Mouse (Mus musculus) B cell, adult 2 months (primary cell): ENCODE results near the gene Pla2g10.
A peak's percentile ranks its signal among the peaks of the same experiment; 100 is the strongest.

Experiments
- DNase-seq, 2 experiments: peaks; one replicate each; pipeline ENCODE4 v3.0.0; 2022

Pla2g10 gene

DNA sequence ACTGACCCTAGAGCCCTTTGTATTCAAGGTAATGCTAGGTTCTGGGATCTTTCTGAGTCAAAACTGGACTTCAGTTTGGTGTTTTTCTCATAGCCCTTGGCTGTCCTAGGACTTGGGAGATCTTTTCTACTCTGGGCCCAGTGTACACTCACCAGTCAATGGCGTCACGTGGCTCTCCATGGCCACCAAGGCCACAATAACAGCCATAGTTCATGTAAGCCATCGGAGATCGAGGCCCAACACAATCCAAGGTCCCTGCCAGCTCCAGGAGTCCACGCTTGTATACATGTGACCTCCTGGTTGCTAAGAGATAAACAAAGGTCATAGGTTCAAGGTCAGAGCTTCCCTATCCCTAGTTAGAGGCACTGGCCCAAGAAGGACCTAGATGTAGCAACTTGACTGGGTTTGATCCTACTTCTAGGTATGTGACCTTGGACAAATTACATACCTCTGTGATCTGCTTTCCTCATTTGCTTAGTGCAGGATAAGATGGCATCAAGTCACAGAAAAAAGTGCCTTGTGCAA, 2.9 kb downstream of the Pla2g10 start:
- DNase-seq, result no peak

DNA sequence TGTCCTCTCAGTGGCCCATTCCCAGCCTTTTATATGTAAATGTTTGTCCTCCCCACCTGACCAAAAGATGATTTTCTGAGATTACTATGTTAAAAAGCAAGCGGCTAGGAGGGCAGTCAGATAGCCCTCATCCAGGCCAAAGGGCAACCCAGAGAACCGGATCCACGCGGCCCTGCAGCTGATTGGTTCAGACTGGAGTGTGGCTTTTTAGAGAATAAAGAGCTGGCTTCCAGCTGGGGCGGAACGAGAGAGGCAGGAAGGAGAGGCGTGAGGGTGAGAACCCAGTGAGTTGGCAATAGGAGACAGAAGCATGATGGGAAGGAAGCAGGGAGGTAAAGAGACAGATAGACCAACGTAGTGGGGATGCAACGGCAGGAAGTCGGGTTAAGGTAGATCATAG, 7.8 kb downstream of the Pla2g10 start:
- DNase-seq, result no peak

DNA sequence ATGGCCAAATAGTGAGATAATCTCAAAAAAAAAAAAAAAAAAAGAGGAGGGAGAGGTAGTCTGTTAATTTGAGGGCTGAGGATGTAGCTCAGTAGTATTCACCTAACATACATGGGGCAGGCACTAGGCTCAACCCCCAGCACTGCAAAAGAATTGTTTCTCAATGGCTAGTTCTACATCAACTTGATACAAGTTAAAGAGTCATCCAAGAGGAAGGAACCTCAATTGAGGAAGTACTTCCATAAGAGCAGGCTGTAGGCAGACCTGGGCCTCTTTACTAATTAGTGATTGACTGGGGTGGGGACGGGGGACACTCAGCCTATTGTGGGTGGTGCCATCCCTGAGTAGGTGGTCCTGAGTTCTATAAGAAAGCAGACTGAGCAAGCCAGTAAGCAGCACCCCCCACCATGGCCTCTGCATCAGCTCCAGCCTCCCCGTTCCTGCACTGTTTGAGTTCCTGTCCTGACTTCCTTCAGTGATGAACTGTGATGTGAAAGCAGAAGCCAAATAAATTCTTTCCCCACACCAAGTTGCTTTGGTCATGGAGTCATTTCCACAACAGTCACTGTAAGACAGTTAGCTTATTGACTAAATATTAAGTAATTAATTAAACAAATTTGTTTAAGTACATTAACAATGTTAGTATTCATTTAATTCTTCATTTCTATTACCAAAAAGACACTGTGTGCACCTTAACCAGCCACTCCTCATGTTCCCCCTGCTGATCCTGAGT, 13.8 kb downstream of the Pla2g10 start:
- DNase-seq, result no peak

DNA sequence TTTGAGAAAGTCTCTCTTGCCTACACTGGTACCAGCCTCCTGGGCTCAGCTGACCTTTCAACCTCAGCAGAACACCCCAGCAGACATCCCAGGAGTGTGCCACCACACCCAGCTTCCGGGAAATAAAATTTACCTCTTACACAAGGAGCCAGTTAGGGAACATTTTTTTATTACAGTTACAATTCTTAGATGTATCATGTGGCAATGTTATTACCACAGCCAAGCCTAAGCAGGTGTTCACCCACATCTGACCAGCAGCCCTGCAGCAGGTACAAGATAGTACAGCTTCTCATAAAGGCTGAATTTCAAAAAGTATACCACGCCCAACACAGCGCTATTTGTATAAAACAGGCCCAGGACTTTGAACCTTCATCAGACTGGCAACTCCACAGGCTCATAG, 15.9 kb downstream of the Pla2g10 start:
- no peak for DNase-seq

DNA sequence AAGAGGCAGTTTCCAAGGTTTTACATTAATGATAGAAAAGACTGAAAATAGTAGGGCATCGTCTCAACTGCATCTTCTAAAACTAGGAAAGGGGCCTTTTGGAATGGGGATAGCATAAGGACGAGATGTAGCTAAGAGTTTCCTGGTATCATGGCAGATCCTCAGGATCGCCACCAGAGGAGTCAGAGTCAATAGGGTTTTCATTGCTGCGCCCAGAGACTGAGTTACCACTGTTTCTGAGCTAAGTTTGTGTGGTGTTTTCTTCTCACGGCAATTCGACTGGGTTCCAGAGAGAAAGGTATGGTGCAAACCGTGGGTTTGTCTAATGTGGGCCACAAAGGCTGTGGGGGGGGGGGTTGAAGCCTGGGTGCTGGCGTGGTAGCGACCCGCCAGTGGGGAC, 26.1 kb downstream of the Pla2g10 start:
- no peak for DNase-seq

DNA sequence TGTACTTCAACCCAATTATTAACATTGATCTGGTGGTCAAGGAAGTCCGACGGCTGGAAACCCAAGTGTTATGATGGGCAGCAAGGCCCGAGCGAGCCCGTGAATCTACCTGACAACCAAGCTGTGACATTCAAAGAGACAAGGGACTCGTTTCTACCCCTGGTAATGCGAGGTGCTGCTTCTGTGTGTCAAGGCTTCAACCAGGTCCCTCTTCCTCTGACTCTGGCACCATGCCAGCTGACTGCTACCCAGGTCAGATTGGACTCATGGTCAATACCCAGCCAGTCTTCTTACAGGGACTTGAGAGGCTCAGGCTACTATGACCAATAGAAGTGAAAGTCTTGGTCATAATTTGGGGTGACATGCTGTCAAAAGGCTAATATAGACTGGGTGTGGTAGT, 28.6 kb downstream of the Pla2g10 start:
- DNase-seq, result no peak

DNA sequence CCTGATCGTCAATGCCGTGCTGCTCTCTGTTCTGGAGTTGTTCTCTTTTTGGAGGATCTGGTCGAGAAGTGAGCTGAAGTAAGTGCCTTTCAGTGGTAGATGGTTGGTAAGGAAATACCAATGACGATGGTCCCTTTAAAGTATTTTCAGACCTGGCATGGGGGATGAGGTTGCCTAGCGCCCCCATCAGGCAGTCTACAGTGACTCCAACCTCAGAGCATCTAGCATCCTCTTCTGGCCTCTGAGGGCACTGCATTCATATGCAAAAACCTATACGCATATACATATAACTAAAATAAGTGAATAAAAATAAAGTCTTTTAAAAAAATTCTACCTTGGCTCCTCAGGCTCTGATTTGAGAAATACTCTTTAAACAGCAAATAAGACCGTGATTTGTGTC, 31.8 kb downstream of the Pla2g10 start:
- DNase-seq, result peak; percentile 25 to 32

DNA sequence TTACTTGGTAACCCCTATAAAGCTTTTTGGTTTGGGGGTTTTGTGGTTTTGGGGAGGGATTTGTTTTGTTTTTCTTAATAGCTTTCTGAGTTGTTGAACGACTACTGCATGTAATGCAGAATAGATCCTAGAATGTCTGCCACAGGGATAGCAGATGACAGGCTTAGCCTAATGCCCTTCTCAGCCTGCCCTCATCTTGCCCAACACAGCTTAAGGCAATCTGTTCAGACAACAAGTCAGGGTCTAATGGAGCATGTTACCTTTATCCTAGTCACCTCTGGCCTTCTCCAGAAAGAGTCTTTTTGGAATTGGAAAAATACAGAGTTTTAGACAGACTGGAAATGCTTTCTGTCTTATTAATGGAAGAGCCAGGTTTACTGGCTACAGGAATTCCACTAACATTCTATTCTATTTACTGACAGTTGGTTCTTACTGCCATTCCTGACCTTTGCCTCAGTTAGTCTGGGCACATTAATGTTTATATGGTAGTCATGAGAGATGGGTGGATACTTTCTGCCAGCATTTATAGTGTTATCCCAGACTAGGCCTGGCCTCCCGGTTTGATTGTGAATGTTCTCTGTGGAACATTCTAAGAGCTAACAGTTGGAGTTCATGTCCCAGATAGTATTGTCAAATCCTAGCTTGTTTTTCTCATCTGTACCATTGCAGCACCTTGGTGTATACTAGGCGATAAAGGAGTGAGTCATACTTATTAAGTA, 52.0 kb downstream of the Pla2g10 start:
- DNase-seq, result no peak

DNA sequence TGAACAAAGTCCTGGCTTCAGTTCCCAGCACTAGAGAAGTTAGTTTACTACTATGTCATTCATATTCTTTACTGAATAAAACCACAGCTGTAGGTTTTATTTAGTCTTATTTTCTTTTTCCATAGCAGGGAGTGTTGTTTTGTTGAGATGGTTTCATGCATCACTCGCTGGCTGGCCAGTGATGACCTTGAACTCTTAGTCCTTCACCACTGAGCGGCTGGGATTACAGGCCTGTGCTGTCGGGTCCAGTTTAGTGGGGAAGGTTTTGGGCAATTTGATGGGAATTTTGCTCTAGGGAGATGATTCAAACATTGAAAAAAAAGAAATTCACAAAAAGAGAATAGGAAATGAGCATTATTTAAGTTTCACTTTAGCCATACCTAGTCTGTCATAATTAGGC, 56.3 kb downstream of the Pla2g10 start:
- no peak for DNase-seq

DNA sequence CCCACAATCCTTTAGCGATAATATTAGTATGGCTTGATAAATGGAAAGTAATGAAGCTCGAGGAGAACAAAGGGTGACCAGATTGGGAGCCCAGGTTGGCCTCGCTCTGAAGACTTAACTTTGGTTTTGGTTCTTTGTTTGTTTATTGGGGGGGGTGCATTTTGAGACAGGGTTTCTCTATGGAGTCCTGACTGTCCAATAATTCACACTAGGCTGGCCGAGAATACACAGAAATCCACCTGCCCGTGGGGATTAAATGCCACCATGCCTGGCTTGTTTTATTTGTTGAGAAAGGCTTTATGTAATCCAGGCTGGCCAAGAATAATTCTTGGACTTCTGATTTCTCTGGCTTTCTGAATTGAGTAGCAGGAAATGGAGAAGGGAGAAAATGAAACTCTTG, 57.7 kb downstream of the Pla2g10 start:
- DNase-seq, result no peak

DNA sequence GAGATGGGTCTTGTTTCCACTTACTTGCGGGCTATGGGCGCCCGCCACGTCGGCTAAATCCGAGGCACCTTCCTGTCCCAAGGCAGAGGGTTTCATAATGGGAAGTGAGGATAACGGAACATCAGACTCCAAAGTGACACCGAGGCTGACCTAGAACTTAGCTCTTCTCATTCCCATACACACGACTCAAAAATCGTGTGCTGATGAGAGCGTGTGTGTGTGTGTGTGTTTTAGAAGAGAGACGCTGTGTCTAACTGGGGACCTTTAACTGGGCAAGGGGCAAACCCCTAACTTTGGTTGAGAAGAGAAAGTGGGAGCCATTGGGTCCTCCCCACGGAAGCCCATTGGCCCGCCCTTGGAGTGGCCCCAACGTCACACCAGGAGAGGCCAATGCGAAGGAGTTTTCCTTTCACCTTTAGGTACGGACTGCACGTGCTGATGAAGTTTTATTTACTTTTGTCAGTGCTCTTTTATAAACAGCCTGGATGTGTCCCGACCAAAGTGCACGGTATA, 58.3 kb downstream of the Pla2g10 start:
- peak; percentile 75 to 80 for DNase-seq

DNA sequence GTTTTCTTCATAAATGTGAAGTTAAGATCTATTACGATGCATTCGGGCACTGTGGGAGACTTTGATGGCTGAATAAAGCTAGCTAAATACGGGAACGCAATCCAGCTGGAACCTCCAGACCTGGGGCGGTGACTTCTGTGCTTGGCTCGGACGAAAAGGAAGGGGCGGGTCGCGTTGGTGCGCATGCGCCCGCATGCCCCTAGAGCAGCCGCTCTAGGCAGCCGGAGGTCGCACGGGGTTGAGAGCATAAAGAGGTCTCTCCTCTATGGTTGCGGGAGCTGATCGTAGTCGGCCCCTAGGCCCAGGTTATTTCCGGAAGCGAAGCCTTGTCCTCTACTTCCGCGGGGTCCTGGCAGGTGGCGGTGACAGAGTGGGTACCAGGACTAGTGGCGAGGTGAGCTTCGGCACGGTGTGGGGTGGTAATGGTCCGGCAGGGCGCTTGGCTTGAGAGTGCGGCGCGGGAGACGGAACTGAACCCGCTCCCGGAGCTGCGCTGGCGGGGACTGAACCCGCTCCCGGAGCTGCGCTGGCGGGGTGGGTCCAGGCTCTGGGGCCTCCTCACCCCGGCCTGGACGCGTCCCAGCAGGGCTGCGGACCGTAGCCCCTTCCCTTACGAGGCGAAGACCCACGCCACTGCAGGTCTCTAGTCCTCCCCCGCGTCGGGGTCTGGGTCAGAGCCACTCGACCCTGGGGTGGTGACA, 58.9 kb downstream of the Pla2g10 start, which contains the start of the genes Bfar and 3110001I22Rik:
Bfar (plus strand) TSS at position 174 of the 701 bp plus-strand sequence.
3110001I22Rik (plus strand) TSS at position 245 of the 701 bp plus-strand sequence.
- DNase-seq, result peak; percentile 92

DNA sequence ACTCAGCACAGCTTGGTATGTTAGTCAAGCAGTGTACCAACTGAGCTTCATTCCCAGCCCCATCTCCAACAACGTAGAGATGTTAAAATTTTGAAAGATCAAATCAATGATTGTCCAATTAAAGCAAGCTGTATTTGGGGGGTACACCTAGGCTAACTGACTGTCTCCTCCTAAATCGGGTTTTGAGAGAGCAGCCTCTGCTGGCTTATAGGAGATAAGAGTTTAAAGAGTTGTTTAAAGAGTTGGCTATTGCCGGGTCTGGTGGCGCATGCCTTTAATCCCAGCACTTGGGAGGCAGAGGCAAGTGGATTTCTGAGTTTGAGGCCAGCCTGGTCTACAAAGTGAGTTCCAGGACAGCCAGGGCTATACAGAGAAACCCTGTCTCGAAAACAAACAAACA, 59.9 kb downstream of the Pla2g10 start:
- peak in 1 of 2 experiments; percentile 10 for DNase-seq

DNA sequence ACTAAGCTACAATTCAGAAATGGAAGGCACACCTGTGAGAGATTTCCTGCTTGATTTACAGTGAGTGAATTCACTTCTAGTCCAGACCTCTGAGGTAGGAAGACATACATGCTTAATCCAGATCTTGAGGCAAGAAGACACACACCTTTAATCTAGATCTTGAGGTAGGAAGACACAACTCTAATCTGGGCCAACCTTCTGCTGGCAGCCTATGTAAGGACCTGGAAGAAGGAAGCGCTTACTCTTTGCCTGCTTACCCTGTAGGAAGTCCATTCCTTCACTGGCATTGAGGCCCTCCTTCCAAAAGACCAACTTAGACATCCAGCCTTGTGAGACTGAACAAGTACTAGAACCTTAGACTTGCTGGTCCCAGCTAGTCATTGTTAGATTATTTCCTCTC, 61.5 kb downstream of the Pla2g10 start:
- no peak for DNase-seq

DNA sequence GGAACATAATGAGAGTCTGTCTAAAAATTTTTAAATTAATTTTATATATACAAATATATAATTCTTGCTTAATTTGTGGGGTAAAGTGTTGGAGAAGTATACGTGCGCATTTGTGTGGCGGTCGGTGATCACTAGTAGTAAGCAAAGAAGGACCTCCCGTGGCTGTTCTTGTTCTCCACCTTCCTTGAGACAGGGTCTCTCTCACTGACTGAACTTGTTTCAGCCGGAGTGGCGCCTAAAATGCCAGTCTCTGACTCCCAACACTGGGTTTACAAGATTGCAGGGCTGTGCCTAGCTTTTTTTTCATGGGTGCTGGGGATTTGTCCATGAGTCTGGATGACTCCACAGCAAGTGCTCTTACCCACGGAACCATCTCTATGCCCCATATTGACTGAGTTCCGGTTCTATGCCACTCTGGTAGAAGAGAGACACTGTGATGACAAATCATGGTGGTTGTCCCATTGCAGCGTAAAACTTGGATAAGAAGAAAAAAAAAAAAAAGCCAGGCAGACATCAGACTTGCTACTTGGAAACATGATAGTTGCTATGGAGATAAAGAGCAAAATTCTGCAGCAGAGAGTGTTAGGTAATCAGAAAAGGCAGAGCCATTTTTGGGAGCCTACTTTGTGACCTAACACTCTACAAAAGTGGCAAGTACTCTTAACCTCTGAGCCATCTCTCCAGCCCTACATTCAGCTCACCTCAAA, 62.2 kb downstream of the Pla2g10 start:
- no peak for DNase-seq

DNA sequence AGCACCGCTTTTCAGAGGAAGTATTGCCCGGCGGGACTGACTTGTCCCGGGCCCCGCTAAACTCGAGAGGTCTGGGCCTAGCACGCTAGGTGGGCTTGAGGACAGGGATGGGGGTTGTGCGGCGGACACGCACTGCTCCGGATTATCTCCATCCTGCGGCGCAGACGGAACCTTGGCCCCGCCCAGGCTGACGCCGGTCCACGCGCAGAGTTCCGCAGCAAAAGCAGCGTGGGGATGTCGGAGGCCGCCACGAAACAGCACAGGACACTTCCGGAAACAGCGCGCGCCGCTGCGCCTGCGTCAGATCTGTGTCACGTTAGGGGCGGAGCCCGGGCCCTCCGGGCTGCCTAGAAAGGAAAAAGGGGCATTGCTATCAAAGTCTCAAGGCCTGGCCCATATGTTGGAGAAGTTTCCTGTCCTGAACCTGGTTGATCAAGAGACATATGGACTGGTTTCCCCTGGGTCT, 62.9 kb downstream of the Pla2g10 start, which contains the start of gene Parn:
Parn (minus strand) TSS at position 293 of the 466 bp plus-strand sequence.
- DNase-seq, result peak; percentile 98
